Mouse (Mus musculus) heart, postnatal 0 days (tissue): ENCODE measurements around the gene F11. TPM values are rescaled to one million over a fixed set of nuclear protein-coding genes. Genes with fewer than 3 reads are reported as not detected.

Experiments used
- ATAC-seq: fragments of 200-750 bp; cut with Nextera tagmentation; 2 replicates; pipeline ENCODE4 v1.8.0; 2017; ENCODE audit warnings: low read depth, moderate number of reproducible peaks, moderate library complexity; ENCODE audit not compliant: insufficient read depth
- DNase-seq: peaks from one replicate; pipeline ENCODE4 v3.0.0-alpha.2; 2016; ENCODE audit warnings: low spot score
- H3K27ac ChIP-seq: fragments of 300-500 bp; sonication (generic); 2 replicates; pipeline ENCODE4 v1.5.1; 2014; ENCODE audit warnings: low read depth, mild to moderate bottlenecking
- H3K27me3 ChIP-seq: fragments of 300-500 bp; sonication (generic); 2 replicates; pipeline ENCODE4 v1.6.1; 2014; ENCODE audit warnings: low read length, mixed read lengths; ENCODE audit not compliant: control insufficient read depth, insufficient read depth
- H3K36me3 ChIP-seq: fragments of 300-500 bp; sonication (generic); replicated peaks from 2 replicates; pipeline ENCODE4 v1.6.1; 2014; ENCODE audit warnings: low read length, mixed read lengths; ENCODE audit not compliant: control insufficient read depth, insufficient read depth
- H3K4me1 ChIP-seq: fragments of 300-500 bp; sonication (generic); 2 replicates; pipeline ENCODE4 v1.6.1; 2014; ENCODE audit warnings: antibody characterized with exemption; ENCODE audit not compliant: control insufficient read depth, insufficient read depth
- H3K4me2 ChIP-seq: fragments of 300-500 bp; sonication (generic); 2 replicates; pipeline ENCODE4 v1.6.1; 2014; ENCODE audit warnings: low read depth, mild to moderate bottlenecking, low read length, moderate library complexity
- H3K4me3 ChIP-seq: fragments of 300-500 bp; sonication (generic); 2 replicates; pipeline ENCODE4 v1.5.1; 2014; ENCODE audit warnings: low read depth, low read length
- H3K9ac ChIP-seq: fragments of 300-500 bp; sonication (generic); replicated peaks from 2 replicates; pipeline ENCODE4 v1.6.1; 2014; ENCODE audit warnings: low read depth, low read length, mixed read lengths
- H3K9me3 ChIP-seq: fragments of 300-500 bp; sonication (generic); replicated peaks from 2 replicates; pipeline ENCODE4 v1.6.1; 2016; ENCODE audit warnings: low read length; ENCODE audit not compliant: control insufficient read depth
- CTCF ChIP-seq: IDR thresholded peaks from 2 replicates; pipeline ENCODE4 v1.5.1; 2016; ENCODE audit warnings: antibody characterized with exemption, control low read depth, low read depth
- EP300 ChIP-seq: IDR thresholded peaks from 2 replicates; pipeline ENCODE4 v1.6.1; 2016; ENCODE audit warnings: antibody characterized with exemption, low read depth
- WGBS: fragments of 180-500 bp; shearing (Covaris S2); extraction: QIAGEN DNeasy Blood & Tissue Kit; methylation state at CpG from one replicate; pipeline ENCODE4 v1.1.7; 2014; 5-methylcytosine and 5-hydroxymethylcytosine counted together
- polyA plus RNA-seq: library from polyadenylated mRNA; unstranded; fragments of >200 nt; fragmentation: Nextera tagmentation; extraction: Ambion mirVana; gene quantifications from 2 replicates; pipeline ENCODE4 v1.2.1, GENCODE M21; 2015
- total RNA-seq: library from RNA; depleted of rRNA; stranded (reverse); fragments of >200 nt; gene quantifications from 2 replicates; pipeline ENCODE4 v1.2.3, GENCODE M21; 2014; ENCODE audit warnings: low replicate concordance

F11 gene
- total and polyA plus RNA-seq, 2 experiments from 2014 or later, result not detected

GRCm38 (mm10) chr8:45239363-45239762, 22.5 kb downstream of the F11 start:
- no peak overlapping the region for H3K4me2 ChIP-seq
- H3K4me3 ChIP-seq, result no peak overlapping the region
- no peaks in the 10 kb centered on the region for H3K27me3 ChIP-seq
- TF ChIP-seq CTCF (no peak), EP300 (no peak)
- H3K27ac ChIP-seq, result no peak overlapping the region
- ATAC-seq (no peak), DNase-seq (no peak)
- WGBS, result 76% methylated on average over 8 of the region's 8 CpGs
- H3K9ac ChIP-seq, result no peak overlapping the region
- no peaks in the 10 kb centered on the region for H3K9me3 ChIP-seq
- H3K4me1 ChIP-seq, result no peaks in the 10 kb centered on the region
- H3K36me3 ChIP-seq, result no peaks in the 10 kb centered on the region

- Histone ChIP-seq H3K9ac (no peak overlapping the region), H3K9me3 (no peaks in the 10 kb centered on the region), H3K27ac (no peak overlapping the region), H3K36me3 (no peaks in the 10 kb centered on the region), H3K4me1 (no peaks in the 10 kb centered on the region), H3K4me3 (no peak overlapping the region), H3K27me3 (no peaks in the 10 kb centered on the region), H3K4me2 (no peak overlapping the region)
- no peak for ATAC-seq
- 25% methylated on average over 3 of the region's 3 CpGs for WGBS
- TF ChIP-seq CTCF, result peak; percentile 70
- TF ChIP-seq EP300, result peak; percentile 84; the same call in 1 of the 2 replicates
- DNase-seq, result peak; percentile 23
These were observed 23.5 kb downstream of the F11 start for GRCm38 (mm10) chr8:45238282-45238681.

GRCm38 (mm10) chr8:45236164-45236912, 25.5 kb downstream of the F11 start:
- Histone ChIP-seq H3K4me1 (no peaks in the 10 kb centered on the region), H3K27me3 (no peaks in the 10 kb centered on the region), H3K4me3 (no peak overlapping the region), H3K27ac (no peak overlapping the region), H3K9ac (no peak overlapping the region), H3K36me3 (no peaks in the 10 kb centered on the region), H3K4me2 (no peak overlapping the region), H3K9me3 (no peaks in the 10 kb centered on the region)
- TF ChIP-seq EP300 (no peak), CTCF (peak; percentile 69)
- peak; percentile 55 for DNase-seq
- 0 out of 2 replicates have a peak, but pooled peaks have one; percentile 39 for ATAC-seq
- 31% methylated on average over 14 of the region's 14 CpGs for WGBS

GRCm38 (mm10) chr8:45235228-45235627, 26.6 kb downstream of the F11 start:
- H3K4me1 ChIP-seq, result no peaks in the 10 kb centered on the region
- 90% methylated on average over 6 of the region's 6 CpGs for WGBS
- no peaks in the 10 kb centered on the region for H3K27me3 ChIP-seq
- H3K9me3 ChIP-seq, result no peaks in the 10 kb centered on the region
- no peak for ATAC-seq
- H3K9ac ChIP-seq, result no peak overlapping the region
- H3K4me3 ChIP-seq, result no peak overlapping the region
- H3K36me3 ChIP-seq, result no peaks in the 10 kb centered on the region
- H3K27ac ChIP-seq, result no peak overlapping the region
- no peak overlapping the region for H3K4me2 ChIP-seq
- TF ChIP-seq CTCF, result no peak
- no peak for TF ChIP-seq EP300
- DNase-seq, result no peak

GRCm38 (mm10) chr8:45233256-45233655, 28.6 kb downstream of the F11 start:
- Histone ChIP-seq H3K4me2 (no peak overlapping the region), H3K4me1 (no peaks in the 10 kb centered on the region), H3K27me3 (no peaks in the 10 kb centered on the region), H3K4me3 (no peak overlapping the region), H3K36me3 (no peaks in the 10 kb centered on the region), H3K9ac (no peak overlapping the region), H3K27ac (no peak overlapping the region), H3K9me3 (no peaks in the 10 kb centered on the region)
- DNase-seq (no peak), ATAC-seq (no peak)
- WGBS, result 69% methylated on average over 3 of the region's 3 CpGs
- TF ChIP-seq EP300, result no peak
- TF ChIP-seq CTCF, result no peak

- no peak overlapping the region for H3K4me2 ChIP-seq
- WGBS, result 69% methylated on average over 6 of the region's 6 CpGs
- ATAC-seq, result no peak
- H3K9ac ChIP-seq, result no peak overlapping the region
- no peak overlapping the region for H3K4me3 ChIP-seq
- H3K9me3 ChIP-seq, result no peaks in the 10 kb centered on the region
- DNase-seq, result no peak
- no peaks in the 10 kb centered on the region for H3K27me3 ChIP-seq
- TF ChIP-seq CTCF (no peak), EP300 (no peak)
- H3K27ac ChIP-seq, result no peak overlapping the region
- H3K36me3 ChIP-seq, result no peaks in the 10 kb centered on the region
- H3K4me1 ChIP-seq, result no peaks in the 10 kb centered on the region
These were observed 59.4 kb downstream of the F11 start for GRCm38 (mm10) chr8:45202476-45202875.
